Mouse (Mus musculus): Measurements from ENCODE around the gene Susd1. TPM values are rescaled to one million over a fixed set of nuclear protein-coding genes. Genes with fewer than 3 reads are reported as not detected.

The Susd1 gene
- total and polyA plus RNA-seq, 2 experiments from 2014 or later: 1.6 to 7.9 TPM

GRCm38 (mm10) chr4:59330961-59331604, 107.3 kb downstream of the Susd1 start:
- TF ChIP-seq CTCF (IDR thresholded peaks at IDR 0.05; ENCODE audit: low read depth): no peak

GRCm38 (mm10) chr4:59329461-59330304, 108.8 kb downstream of the Susd1 start:
- Histone ChIP-seq H3K9me3 (ENCODE audit: low read length) (no peaks in the 10 kb centered on the region), H3K4me3 (ENCODE audit: low read depth, low read length) (no peak overlapping the region), H3K4me1 (ENCODE audit: insufficient read depth) (no peaks in the 10 kb centered on the region), H3K27me3 (ENCODE audit: insufficient read depth, low read length) (no peaks in the 10 kb centered on the region), H3K36me3 (ENCODE audit: insufficient read depth) (no peaks in the 10 kb centered on the region), H3K27ac (ENCODE audit: low read depth, low read length) (no peak overlapping the region), H3K9ac (no peak overlapping the region), H3K4me2 (ENCODE audit: low read depth) (no peak overlapping the region)
- ATAC-seq (no peak), DNase-seq (no peak)
- TF ChIP-seq CTCF (IDR thresholded peaks at IDR 0.05; ENCODE audit: low read depth): no peak
- WGBS: 81% methylated on average over 19 of the region's 19 CpGs

More at GRCm38 (mm10) chr4:59330961-59331604, 107.3 kb downstream of the Susd1 start:
- Histone ChIP-seq H3K36me3 (ENCODE audit: insufficient read depth) (no peaks in the 10 kb centered on the region), H3K27ac (ENCODE audit: low read depth, low read length) (no peak overlapping the region), H3K4me2 (ENCODE audit: low read depth) (no peak overlapping the region), H3K9ac (no peak overlapping the region), H3K9me3 (ENCODE audit: low read length) (no peaks in the 10 kb centered on the region), H3K27me3 (ENCODE audit: insufficient read depth, low read length) (no peaks in the 10 kb centered on the region), H3K4me1 (ENCODE audit: insufficient read depth) (0 out of 2 replicates have a peak, but pooled peaks cover 4% of the 10 kb centered on the region), H3K4me3 (ENCODE audit: low read depth, low read length) (no peak overlapping the region)
- ATAC-seq (no peak), DNase-seq (no peak)
- WGBS: 29% methylated on average over 10 of the region's 10 CpGs

GRCm38 (mm10) chr4:59328821-59329220, 109.6 kb downstream of the Susd1 start:
- TF ChIP-seq CTCF (IDR thresholded peaks at IDR 0.05; ENCODE audit: low read depth): no peak
- no peak overlapping the region for H3K9ac ChIP-seq
- 77% methylated on average over 7 of the region's 7 CpGs for WGBS
- no peaks in the 10 kb centered on the region for H3K36me3 ChIP-seq (ENCODE audit: insufficient read depth)
- DNase-seq: no peak
- no peaks in the 10 kb centered on the region for H3K27me3 ChIP-seq (ENCODE audit: insufficient read depth, low read length)
- no peak overlapping the region for H3K27ac ChIP-seq (ENCODE audit: low read depth, low read length)
- H3K4me1 ChIP-seq (ENCODE audit: insufficient read depth): no peaks in the 10 kb centered on the region
- H3K9me3 ChIP-seq (ENCODE audit: low read length): no peaks in the 10 kb centered on the region
- H3K4me2 ChIP-seq (ENCODE audit: low read depth): no peak overlapping the region
- ATAC-seq: no peak
- H3K4me3 ChIP-seq (ENCODE audit: low read depth, low read length): no peak overlapping the region

DNA sequence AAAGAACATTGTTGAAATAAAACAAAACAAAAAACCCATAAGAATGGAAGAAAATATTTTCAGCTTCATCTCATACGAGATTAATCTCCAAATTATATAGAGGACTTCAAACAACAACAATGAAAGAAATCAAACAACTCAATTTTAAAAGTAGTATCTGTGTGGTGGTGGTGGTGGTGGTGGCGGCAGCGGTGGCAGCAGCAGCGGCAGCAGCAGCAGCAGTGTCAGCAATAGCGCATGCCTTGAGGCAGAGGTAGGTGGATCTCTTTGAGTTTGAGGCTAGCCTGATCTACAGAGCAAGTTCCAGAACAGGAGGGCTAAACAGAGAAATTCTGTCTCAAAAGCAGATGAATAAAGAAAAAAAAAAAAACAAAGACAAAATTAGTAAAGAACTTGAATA, 110.4 kb downstream of the Susd1 start:
- ATAC-seq: no peak

GRCm38 (mm10) chr4:59326031-59326760, 112.2 kb downstream of the Susd1 start:
- no peak overlapping the region for H3K27ac ChIP-seq (ENCODE audit: low read depth, low read length)
- DNase-seq (no peak), ATAC-seq (no peak)
- WGBS: 90% methylated on average over 6 of the region's 6 CpGs
- no peaks in the 10 kb centered on the region for H3K9me3 ChIP-seq (ENCODE audit: low read length)
- no peak for TF ChIP-seq CTCF (IDR thresholded peaks at IDR 0.05; ENCODE audit: low read depth)
- H3K36me3 ChIP-seq (ENCODE audit: insufficient read depth): no peaks in the 10 kb centered on the region
- no peak overlapping the region for H3K9ac ChIP-seq
- H3K4me3 ChIP-seq (ENCODE audit: low read depth, low read length): no peak overlapping the region
- no peaks in the 10 kb centered on the region for H3K27me3 ChIP-seq (ENCODE audit: insufficient read depth, low read length)
- peaks cover 2% of the 10 kb centered on the region; the same call in 1 of the 2 replicates for H3K4me1 ChIP-seq (ENCODE audit: insufficient read depth)
- H3K4me2 ChIP-seq (ENCODE audit: low read depth): no peak overlapping the region

More for the DNA sequence above, 110.4 kb downstream of the Susd1 start:
- no peak overlapping the region for H3K4me2 ChIP-seq (ENCODE audit: low read depth)
- no peak for TF ChIP-seq CTCF (IDR thresholded peaks at IDR 0.05; ENCODE audit: low read depth)
- WGBS: 92% methylated on average over 5 of the region's 5 CpGs
- H3K9ac ChIP-seq: no peak overlapping the region
- no peaks in the 10 kb centered on the region for H3K4me1 ChIP-seq (ENCODE audit: insufficient read depth)
- no peak overlapping the region for H3K4me3 ChIP-seq (ENCODE audit: low read depth, low read length)
- no peaks in the 10 kb centered on the region for H3K9me3 ChIP-seq (ENCODE audit: low read length)
- no peak overlapping the region for H3K27ac ChIP-seq (ENCODE audit: low read depth, low read length)
- no peaks in the 10 kb centered on the region for H3K36me3 ChIP-seq (ENCODE audit: insufficient read depth)
- DNase-seq: no peak
- no peaks in the 10 kb centered on the region for H3K27me3 ChIP-seq (ENCODE audit: insufficient read depth, low read length)

DNA sequence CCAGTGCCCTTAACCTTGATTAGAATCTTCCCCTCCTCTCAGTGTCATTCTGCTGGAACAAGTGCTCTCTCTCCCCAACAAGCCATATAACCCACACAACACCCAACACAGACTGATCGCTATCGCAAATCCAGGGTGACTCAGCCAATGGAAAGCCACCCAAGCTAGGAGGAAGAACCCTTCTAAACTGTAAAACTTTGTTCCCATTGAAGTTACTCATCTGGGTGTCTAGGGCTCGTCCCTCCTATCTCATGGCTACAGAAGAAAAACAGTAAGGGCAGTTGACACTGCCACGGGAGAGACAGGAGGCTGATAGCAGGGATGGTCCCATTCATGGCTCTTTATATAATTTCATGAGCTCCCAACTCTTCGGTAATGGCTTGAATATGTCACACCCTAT, 114.1 kb downstream of the Susd1 start:
- Histone ChIP-seq H3K4me3 (ENCODE audit: low read depth, low read length) (no peak overlapping the region), H3K9ac (no peak overlapping the region), H3K27ac (ENCODE audit: low read depth, low read length) (no peak overlapping the region), H3K4me2 (ENCODE audit: low read depth) (no peak overlapping the region), H3K36me3 (ENCODE audit: insufficient read depth) (no peaks in the 10 kb centered on the region), H3K27me3 (ENCODE audit: insufficient read depth, low read length) (no peaks in the 10 kb centered on the region), H3K9me3 (ENCODE audit: low read length) (no peaks in the 10 kb centered on the region), H3K4me1 (ENCODE audit: insufficient read depth) (peaks cover 3% of the 10 kb centered on the region; the same call in 1 of the 2 replicates)
- DNase-seq (no peak), ATAC-seq (no peak)
- TF ChIP-seq CTCF (IDR thresholded peaks at IDR 0.05; ENCODE audit: low read depth): no peak
- WGBS: 95% methylated on average over 5 of the region's 5 CpGs

All from forebrain, postnatal 0 days (tissue).